Mouse (Mus musculus) fibroblast of lung, adult 2 months (primary cell): ENCODE data around the gene H2-T3.
"Not testable (repeated sequence)": the region's sequence is repeated elsewhere in the genome, so short reads cannot be mapped to it uniquely, and the experiment has no call there.

ENCODE experiments used
- DNase-seq: peaks from one replicate; pipeline ENCODE4 v3.0.0-alpha.2; 2011; ENCODE audit warnings: low read depth

The H2-T3 gene

GRCm38 (mm10) chr17:36178938-36179337 lies 11.1 kb downstream of the H2-T3 start:
- not testable (repeated sequence) for DNase-seq

DNA sequence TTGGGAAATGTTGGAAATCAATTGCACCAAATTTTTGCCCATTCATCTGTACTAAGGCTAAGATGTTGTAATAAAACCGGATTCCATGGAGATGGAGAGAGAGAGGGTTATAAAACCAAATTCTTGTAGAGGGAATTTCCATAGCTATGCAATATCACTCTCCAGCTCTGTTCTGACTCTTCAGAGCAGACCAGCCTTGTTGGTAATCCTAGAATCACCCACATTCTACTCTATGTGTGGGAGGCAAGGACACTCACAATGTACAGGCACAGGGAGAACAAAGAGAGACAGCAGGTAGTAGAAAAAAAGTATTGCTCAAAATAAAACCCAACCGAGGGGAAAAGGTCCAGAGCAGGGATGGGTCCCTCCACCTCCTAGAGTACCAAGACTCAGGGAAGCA lies 14.0 kb downstream of the H2-T3 start:
- not testable (repeated sequence) for DNase-seq

- DNase-seq: no peak
Measured at GRCm38 (mm10) chr17:36170287-36170814, 19.7 kb downstream of the H2-T3 start.

GRCm38 (mm10) chr17:36169753-36170152 lies 20.3 kb downstream of the H2-T3 start:
- no peak for DNase-seq

- not testable (repeated sequence) for DNase-seq
Measured at GRCm38 (mm10) chr17:36169094-36169493, 21.0 kb downstream of the H2-T3 start.

GRCm38 (mm10) chr17:36168039-36168652 lies 21.9 kb downstream of the H2-T3 start, which contains the start of gene Gm8909:
TSS of gene Gm8909 (minus strand) at chr17:36168537.
- DNase-seq: no peak

DNA sequence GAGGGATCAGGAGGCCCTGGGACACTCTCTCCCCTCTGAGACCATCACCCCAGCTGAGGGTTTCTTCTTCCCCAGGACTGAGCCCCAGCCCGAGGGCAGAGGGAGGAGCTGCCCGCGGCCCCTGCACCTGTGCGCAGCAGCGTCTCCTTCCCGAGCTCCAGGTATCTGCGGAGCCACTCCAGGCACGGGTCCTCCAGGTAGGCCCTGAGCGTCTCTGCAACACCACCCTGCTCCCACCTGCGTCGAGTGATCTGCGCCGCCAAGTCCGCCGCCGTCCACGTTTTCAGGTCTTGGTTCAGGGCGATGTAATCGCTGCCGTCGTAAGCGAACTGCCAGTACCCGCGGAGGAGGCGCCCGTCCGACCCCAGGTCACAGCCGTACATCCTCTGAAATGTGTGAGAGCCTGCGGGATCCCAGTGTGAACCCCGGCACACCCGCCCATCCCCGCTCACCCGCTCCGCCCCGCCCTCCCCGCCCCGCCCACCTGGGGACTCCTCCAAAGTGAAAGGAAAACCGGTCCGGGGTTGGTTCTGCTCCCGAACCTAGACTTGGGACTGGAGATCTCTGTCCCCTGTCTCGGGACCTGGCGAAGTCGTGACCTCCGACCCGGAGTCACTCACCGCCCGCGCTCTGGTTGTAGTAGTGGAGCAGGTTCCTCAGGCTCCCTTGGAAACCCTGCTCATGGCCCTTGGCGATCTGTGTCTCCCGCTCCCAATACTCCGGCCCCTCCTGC lies 22.6 kb downstream of the H2-T3 start:
- DNase-seq: no peak

DNA sequence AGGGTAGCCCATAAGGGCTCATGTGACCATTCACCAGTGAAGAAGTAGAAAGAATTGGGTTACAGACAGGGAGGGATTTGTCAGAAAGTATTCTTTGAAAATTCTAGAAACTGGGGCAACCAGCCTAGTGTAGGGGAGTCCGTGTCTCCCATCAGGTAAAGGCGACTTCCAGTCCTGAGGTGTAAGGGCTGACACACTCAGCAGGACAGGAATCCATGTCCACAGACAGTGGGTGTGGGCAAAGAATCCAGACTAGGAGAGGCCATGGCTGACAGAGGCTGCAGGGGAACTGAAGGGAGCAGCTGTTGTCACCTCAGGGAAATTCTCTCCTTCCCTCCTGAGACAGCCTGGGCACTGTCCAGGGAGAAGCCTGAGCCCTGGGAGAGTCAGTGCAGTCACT lies 23.2 kb downstream of the H2-T3 start:
- DNase-seq: not testable (repeated sequence)

- DNase-seq: no peak
Measured at GRCm38 (mm10) chr17:36161129-36162051, 28.7 kb downstream of the H2-T3 start.

GRCm38 (mm10) chr17:36158264-36158663 lies 31.8 kb downstream of the H2-T3 start:
- not testable (repeated sequence) for DNase-seq

GRCm38 (mm10) chr17:36157782-36158181 lies 32.3 kb downstream of the H2-T3 start:
- not testable (repeated sequence) for DNase-seq

DNA sequence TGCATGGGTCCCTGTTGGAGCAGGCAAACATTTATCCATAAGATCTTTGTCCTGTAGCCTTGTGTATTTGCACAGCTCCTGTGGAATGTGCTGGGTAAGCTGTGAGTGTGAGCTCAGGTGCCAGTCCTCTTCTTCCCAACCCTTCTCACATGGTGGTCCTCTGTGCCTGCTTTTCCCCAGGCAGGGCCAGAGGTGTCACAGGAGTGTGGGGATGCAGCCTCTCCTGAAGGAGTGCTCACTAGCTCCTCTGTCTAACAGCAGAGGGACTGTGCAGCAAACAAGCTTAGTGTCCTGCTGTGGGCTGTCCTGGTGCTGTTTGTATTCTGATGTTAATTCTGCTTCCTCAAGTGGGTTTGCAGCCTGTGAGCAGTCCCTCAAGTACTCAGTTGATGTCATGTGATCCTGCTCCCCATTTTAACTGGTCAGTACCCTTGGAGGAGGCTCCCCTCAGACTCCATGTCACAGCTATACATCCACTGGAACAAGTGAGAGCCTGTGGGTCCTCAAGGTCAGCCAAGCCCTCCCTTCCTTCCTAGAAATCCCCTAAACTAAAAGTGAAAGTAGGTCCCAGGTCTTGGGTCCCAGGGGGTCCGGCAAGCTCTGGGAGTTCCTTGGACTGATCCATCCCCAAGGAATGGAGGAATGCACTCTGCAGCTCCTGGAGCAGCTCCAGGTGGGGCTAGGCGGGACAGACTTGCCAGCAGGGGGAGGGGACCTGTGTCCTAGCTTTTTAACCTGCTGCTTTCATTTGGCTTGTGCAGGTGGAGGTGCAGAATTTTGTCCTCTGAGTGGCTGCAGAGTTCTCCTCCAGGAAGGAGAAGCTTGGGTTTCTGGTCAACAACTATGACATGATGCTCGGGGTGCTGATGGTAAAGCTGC lies 35.6 kb downstream of the H2-T3 start:
- DNase-seq: no peak

DNA sequence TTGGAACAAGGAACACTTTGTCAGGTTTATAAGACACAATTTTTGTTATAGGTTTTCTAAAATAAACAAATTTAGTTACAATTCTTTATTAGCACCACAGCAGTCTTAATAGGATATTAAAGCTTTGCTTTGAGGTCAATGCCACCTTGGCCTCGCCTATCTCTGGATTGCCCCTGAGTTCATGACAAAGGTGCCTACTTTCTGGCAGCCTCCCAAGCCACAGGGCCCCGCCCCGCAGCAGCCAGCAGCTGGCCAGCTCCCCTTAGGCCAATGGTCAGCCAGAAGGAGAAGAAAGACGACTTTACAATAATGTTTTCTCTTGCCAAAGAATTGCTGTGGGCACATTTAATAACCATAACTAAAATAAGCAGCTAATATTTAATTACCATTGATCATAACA lies 38.9 kb downstream of the H2-T3 start:
- DNase-seq: not testable (repeated sequence)

DNA sequence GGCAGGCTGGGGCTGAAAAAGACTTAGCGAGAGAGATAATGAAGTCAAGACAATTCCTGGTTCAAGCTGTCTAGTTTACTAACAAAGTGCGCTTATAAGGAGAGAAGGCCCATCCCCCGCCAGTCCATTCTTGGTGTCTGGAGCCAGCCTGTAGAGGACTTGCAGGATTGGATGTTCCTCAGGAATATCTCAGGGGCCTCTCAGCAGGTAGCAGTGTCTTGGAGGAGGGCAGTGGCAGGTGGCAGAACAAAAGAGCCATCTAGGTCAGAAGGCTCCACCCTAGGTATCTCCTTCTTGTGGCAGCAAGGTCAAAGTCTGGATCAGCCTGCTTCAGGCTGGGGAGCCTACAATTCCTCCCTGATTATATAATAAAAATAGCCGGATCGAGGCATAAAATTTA lies 41.6 kb downstream of the H2-T3 start:
- DNase-seq: not testable (repeated sequence)

GRCm38 (mm10) chr17:36146937-36147336 lies 43.1 kb downstream of the H2-T3 start:
- not testable (repeated sequence) for DNase-seq

GRCm38 (mm10) chr17:36145861-36146156 lies 44.3 kb downstream of the H2-T3 start:
- not testable (repeated sequence) for DNase-seq

GRCm38 (mm10) chr17:36145111-36145860 lies 44.8 kb downstream of the H2-T3 start:
- no peak for DNase-seq

- not testable (repeated sequence) for DNase-seq
Measured at GRCm38 (mm10) chr17:36136299-36136848, 53.7 kb downstream of the H2-T3 start.
